Mouse (Mus musculus): Measurements from ENCODE around the gene Adgrb3.
A peak's percentile ranks its signal among the peaks of the same experiment; 100 is the strongest.
"Not testable (repeated sequence)": the region's sequence is repeated elsewhere in the genome, so short reads cannot be mapped to it uniquely, and the experiment has no call there.

Adgrb3 gene

DNA sequence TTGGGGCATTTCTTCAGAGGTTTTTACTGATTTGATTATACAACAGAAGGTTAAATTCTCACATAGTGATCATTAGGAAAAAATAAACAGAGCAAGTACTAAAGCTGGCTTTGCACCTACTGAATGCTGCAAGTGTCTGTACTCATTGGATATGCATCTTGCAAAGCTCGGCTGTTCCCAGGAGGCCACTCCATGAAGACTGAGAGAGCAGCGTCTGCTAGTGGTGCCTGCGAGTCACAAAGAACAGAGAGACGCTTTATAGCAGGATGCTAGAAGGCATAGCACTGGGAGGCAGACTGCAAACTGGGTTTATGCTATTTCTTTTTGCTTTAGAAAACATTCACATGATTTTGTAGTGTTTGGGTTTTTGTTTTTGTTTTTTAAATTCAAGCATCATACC is 325.2 kb downstream of the Adgrb3 start:
- peak in 1 of 2 experiments; percentile 2 for DNase-seq

DNA sequence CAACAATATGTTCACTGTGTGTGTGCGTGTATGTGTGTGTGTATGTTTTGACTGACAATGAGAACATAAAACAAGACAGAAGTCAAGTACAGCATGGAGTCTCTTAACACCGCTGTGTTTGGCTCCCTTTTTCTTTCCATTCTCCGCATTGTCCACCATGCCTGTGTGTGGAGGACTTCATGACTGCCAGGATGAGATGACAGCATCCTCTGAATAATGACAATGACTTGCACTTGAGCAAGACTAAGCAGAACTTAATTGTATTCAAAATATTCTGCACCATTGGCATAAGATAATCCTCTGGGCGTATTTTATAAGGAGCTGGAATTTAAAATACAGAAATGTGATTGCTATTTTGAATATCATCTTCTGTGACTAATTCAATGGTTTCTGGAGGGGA is 326.0 kb downstream of the Adgrb3 start:
- no peak for DNase-seq

DNA sequence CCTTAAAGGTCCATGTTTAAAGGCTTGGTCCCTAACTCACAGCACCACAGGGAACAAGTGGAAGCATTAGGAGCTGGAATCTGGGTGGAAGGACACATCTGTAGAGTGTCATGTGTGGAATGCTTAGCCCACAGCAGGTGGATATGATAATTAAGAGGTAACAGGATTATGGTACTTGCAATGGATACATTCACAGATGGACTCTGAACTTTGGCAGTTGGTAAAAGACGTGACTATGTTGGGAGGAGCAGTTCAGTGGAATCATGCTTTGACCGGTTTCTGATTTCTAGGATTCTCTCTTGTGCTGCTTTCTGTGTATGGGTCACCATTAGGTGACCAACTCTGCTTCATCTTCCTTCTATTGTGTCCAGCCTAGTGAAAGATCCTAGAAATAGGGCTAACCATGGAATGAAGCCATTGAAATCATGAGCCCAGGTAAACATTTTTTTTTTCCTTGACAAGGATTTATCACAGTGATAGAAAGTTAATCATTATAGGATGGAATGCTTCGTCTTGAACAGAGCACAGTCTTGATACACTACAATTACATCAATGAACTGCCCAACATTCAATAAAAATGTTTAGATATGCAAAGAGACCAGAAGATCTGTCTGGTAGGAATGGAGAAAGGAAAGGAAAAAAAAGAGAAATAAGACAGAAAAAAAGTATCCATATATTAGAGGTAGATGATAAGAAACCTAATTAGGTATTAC is 334.1 kb downstream of the Adgrb3 start:
- no peak for DNase-seq

DNA sequence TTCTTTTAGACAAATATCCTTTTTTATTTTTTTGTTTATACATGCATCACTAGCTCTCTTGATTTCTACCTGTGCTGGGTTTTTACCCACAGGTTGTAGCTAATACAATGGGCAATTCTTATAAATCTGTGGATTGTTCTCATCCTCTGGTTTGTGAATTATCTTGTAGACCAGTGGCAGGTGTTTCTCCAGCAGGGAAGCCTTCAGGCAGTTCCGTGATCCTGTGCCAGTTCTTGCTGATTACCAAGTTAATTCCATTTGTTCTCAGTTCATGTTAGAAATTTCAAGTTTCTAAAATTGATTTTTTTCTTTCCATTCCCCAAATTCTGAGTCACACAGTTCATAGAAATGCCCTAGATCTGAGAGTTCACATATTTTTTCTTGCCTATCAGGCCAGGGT is 338.0 kb downstream of the Adgrb3 start:
- no peak for DNase-seq

DNA sequence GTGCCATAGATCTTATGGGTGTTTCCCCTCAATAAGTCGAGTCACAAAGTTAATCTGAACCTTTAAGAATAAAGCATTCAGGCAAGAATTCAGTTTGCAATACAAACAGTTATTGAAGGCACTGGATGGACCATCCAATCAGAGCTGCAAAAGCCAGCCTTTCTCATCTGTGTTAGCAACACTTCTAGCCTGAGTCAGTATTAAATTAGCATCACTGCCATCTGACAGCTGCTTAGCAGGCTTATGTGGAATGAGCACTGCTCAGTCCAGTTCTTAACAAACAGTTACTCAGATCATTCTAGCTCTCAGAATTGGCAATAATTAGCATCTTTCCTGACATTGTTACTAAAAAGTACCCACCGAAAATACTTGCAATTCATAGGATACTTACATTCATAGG is 339.3 kb downstream of the Adgrb3 start:
- DNase-seq = no peak

DNA sequence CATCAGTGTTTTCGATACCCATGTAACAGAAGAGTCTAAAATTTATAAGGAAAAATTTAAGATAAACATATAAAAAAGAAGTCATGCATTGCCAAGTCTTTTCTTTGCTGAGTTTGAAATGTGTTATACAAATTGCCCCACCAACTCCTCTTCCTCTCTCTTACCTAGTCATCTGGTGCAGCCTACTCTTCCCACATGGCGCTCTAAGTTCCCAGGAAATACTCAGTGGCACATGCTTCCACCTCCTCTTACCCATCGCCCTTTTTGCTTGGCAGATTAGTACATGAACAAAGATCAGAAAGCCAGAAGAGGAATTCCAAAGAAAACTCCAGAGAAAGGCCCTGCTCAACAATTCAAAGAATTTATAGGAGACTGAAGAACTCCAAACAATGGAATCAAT is 353.8 kb downstream of the Adgrb3 start:
- no peak for DNase-seq

DNA sequence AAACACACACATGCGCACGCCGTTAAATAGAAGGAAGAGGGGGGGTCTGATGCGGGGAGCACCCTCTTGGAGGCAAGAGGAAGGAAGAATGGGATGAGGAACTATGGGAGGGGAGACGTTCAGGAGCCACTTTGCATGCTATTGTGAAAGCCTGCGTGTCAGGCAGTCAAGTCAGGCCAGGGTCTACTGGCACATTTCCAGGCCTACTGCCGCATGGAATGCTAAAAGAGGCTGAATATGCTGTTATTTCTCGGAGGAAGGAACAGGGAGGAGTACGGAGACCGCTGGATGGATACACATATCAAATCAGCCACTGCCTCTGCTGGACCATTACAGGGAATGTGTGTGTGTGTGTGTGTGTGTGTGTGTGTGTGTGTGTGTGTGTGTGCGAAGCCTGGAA is 355.0 kb downstream of the Adgrb3 start:
- DNase-seq = peak; percentile 7 to 14

DNA sequence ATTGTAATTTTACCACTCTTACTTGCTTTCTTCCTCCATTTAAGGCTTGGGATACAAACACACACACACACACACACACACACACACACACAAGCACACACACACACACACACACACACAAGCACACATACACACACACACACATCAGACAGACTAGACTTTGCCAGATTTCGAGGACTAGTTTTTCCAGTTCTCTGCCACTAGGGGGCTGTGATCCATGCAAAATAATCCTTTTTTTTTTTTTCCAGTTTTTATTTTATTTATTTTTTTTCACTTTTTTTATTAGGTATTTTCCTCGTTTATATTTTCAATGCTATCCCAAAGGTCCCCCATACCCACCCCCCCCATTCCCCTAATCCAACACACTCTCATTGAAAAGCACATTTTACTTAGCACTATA is 357.9 kb downstream of the Adgrb3 start:
- DNase-seq = not testable (repeated sequence)

DNA sequence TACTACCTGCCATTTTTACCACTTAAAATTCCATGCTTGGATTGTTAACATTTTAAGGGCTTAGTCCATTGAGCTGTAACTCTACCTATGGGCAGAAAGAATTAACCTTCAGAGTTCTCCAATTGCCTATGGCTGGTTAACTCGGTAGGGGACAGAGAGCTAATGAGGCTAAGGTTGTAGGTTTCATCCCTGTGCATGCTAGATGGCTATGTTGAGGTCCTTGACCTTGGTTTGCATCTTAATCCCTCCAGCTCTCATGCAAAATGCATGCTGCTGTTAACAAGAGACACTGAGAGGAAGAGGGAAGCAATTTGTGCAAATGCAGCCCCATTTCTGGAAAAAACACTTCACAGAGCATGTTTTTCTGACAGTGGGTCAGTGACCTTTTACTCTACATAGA is 366.9 kb downstream of the Adgrb3 start:
- DNase-seq = no peak

DNA sequence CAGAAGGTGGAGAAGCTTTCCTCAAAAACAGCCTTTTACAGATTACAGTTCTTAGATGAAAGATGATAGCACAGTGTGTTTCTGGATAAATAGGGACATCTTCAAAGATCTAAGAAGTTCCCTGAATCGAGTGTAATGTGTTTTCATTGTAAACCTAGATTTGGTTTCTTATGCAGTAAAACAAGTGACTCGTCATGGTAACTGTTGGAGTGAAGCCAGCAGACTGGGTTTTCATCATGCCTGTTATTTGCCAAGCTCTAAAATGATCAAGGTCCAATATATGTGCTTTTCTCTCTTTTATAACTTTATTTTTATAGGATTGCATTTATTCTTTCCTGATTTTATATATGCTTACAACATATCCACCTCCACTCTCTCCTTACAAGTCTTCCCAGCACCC is 394.0 kb downstream of the Adgrb3 start:
- no peak for DNase-seq

DNA sequence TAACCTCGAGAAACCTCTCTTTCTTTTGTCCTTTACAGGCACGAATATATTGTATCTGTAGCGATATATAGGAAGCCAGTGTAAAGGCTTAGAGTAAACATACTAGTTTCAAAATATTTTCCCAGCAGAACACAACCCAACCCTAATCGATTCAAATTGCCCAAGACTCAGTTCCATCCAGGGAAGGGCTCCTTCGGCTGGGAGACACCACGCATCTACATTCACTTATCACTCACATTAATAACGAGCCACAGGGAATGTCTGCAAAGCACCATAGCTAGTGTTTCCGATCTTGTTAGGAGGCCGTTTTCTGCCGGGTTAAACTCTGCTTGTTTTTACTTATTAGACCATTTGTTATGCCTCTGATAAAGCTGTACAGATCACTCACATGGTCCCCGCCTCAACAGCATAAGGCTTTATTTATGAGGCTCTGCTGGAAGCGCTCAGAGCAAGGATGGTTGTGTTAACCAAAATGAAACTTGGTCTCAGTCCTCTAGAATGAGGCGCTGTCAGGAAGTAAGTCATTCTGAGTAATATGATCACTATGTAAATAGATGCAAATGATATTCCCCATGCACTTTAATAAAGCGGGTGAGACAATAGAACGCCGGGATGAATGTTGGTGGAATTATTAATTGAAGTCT is 399.2 kb downstream of the Adgrb3 start:
- no peak for DNase-seq

DNA sequence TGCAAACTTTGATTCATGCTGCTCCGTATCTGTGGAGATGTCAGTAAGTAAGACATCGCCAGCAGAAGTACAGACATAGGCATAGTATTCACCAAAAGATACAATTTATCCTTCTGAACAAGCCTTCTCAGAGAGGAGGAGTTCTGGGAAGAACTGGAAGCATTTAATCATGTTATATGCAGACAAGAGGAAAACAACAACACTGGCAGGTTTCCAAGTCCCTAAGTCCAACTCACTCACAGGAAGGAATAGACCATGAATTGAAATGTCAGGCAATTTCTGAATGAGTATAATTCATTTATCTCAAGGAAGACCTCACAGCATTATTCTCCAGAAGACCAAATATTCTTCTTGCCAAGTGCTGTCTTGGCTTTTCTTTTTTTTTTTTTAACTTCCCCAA is 408.8 kb downstream of the Adgrb3 start:
- DNase-seq = no peak

DNA sequence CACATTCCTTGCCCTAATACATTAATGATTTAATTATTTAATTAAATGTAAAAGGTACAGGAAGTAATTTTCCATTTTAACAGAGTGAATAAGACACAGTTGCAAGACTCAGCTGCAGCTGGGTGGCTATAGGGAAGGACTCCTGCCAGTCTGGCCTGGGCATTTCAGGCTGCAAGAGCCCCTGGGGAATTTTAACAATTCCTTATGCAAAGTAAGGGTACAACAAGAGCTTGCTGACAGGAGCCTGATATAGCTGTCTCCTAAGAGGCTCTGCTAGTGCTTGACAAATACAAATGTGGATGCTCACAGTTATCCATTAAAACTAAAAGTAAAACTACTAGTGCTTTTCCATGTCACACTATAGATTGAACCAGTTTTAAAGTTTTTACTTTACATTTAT is 410.1 kb downstream of the Adgrb3 start:
- no peak for DNase-seq

DNA sequence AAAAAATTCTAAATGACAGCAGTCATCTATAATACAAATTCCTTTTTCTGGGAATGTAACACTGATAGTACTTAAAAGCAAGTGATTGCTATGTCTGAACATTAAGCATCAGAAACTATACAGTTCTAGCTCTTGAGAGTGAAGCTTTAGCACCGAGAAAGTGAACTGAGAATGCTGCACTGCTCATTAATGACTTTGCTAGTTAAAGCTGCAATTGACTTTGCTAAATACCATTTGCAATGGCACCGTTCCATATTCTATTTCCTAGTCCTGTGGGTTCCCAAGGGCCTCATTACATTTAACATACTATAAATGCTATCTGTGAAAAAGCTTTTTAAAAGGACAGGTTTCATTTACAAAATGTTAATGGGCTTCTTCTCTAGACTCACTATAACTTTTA is 414.4 kb downstream of the Adgrb3 start:
- no peak for DNase-seq

DNA sequence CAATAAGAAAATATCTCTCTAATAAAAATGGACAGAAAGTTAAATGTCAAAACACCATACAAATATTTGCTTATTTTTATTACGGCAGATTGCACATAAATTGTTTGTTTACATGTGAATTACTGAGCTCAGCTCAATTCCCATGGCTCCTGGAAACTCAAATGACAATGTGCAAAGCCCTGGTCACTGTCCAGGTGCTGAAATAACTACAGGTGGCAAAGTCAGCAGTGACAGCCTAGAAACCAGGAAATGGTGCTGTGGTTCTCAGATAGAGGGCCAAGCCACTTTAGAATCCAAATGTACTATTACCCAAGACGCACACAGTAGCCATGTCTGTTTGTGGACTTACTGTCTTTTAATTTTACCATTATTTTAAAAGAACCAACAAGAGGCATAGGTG is 465.3 kb downstream of the Adgrb3 start:
- no peak for DNase-seq

DNA sequence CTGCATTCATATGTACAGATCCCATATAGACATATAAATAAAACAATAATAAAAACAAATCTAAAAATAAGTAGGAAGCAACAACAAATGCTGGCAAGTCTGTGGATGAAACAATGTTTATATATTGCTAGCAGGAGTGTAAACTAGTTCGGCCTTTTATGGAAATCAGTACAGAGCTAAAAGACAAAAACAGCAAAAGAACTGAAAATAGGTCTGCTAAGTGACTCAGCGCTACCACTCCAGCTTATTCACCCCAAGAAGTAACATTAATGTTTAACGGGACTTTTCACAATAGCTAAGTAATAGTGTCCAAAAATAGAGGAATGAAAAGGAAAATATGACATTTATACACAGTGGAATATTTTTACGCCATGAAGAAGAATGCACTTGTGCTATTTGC is 471.0 kb downstream of the Adgrb3 start:
- no peak for DNase-seq

DNA sequence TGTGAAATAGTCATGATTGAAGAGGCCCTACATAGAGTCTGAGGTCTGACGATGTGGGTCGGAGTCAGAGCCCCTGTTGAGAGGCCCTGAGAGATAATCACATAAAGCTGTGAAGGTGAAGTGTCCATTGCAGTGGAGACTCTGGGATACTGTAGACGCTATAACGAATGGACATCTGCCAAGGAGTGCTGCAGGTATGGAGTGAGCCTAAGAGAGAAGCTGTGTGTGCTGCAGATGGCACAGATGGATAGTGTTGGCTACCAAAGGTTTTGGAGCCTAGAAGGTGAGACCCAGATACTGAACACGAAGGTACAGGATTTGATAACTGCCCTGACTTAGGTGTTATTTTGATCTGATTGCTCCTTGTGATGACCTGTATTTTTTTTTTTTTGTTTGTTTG is 474.0 kb downstream of the Adgrb3 start:
- DNase-seq = no peak

DNA sequence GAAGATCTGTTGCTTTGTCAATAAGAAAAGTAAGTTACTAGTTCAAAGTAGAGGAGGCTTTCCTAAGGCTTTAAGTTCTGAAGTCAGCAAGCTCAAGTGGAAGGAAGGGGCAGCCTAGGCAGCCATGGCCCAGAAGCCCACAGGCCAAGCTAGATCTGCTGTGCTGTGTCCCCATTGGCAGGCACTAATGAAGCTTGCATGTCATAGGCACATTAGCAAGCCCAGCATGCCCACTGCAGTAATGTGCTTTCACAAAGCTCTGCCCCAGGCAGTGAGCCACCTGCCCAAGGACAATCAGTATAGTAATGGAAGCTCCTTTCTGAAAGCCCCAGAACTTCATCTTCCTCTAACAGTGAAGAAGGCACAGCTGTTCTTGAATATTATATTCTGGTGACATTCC is 484.6 kb downstream of the Adgrb3 start:
- DNase-seq = no peak

DNA sequence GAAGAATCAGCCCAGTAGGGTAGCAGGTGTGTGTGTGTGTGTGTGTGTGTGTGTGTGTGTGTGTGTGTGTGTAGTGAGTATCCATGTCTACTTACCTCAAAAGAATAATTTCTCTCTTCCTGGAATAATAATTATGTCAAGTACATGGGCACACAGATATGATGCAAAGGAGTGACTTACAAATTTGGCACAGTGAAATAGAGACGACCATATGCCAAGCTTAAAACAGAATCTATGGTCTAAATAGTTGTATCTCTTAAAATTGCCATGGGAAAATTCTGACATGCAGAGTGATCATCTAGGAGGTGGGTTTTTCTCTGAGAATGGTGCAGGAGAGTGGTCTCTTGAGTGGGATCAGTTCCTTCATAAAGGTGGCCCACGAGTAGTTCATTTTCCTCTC is 504.1 kb downstream of the Adgrb3 start:
- DNase-seq = no peak

DNA sequence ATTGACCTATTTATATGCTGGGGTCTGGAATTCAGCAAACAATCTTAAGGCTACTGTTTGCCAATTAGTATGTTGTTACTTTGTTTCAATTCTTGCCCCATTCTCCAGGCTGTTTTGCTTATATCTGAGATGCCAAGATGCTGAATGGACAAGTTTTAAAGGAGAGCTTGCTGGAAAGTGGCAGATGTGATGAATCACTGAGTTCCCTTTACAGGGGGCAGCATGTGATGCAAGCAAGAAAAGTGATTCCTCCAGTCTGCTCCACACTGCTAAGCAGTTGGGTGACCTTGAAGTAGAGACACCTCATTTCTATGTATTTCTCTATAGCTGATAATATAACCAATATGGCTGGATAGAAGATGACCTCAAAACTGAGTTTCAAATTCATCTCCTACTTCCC is 512.4 kb downstream of the Adgrb3 start:
- DNase-seq = no peak

DNA sequence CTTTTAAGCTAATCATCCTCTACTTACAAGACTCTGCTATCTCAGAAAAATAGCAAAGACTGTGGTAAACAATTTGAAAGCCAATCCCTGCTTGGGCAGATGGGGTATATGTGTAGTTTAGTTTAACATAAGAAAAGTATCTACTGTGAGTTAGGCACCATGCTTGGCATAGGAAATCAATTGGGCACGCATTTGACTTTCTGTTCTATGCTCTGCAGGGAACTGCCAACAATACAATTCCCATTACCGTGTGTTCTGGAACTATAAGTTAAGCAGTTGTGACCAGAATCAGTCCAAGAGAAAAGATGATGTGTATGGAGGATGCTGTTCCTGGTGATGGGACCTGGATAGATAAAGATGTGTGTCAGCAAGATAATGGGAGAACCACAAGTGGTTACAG is 517.2 kb downstream of the Adgrb3 start:
- no peak for DNase-seq

DNA sequence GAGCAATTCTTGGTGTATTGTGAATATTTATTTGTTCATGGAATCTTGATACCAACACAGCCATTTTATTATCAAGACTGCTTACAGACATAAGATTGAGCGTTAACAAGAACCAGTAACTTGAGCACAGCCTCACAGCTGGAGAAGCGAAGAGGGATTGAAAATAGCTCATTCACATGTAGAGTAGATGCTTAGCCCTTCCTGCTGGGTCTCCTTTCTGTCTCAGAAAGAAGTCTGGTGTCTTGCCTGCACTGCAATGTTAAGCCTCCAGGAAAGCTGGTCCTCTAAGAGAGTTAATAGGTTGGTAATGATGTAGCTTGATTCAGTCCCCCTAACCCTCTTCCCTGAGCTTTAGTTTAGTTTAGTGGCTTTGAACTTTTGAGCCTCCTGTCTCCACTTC is 519.4 kb downstream of the Adgrb3 start:
- DNase-seq = no peak

DNA sequence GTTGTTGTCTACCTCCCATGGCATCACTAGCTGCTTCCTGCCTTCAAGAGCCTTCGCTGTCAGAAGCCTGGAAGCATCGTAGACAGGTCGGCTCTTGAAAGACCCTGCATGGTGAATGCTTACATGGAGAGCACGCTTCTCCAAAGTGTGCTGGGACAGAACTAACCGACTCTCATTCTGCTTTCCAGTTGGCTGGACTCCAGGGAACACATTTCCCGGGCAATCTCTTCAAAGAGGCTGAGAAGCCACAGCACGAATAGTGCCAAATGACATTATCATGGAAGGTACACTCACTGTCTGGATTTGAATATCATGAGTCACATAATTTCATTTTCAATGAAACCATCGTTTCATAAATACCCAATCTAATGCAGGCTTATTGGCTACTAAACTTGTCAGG is 548.0 kb downstream of the Adgrb3 start:
- DNase-seq = no peak

DNA sequence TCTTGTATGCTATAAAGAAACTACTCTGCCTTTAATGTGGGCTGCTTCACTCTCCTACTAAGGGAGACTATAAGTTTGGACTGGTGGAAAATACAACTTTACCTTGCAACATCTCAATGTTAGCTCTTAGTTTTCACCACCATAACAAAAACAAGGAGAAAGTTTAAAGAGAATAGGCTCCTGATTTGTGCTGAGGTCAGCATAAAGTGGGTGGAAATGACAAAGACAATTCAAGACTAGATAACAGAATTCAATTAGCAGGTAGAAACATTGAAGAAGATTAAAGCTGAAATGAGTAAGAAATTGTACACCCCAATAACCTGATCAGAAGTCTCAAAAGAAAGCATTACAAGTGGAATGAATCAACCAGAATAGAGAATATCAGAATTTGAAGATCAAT is 578.9 kb downstream of the Adgrb3 start:
- no peak for DNase-seq

DNA sequence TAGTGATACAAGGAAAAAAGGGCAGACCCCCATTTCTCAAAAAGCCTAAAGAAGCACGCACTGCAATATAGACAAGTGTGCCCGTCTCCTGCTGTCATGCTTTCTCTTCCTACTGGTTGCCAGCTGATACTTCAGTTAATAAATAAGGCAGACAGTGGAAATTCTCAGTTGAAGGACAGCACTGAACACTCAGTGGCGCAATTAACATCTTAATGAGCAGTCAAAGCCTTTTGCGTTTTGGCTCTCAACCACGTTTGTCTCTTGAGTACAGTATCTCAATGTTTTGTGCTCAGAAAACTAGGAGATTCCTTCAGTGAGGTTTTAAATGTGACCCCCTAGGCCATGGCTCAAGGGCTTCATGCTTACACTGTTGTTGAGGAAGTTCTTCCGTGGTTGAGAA is 587.1 kb downstream of the Adgrb3 start:
- DNase-seq = no peak
